Mouse (Mus musculus) olfactory bulb, adult 2 months (tissue): ENCODE data around the gene Guk1.

ENCODE experiments used
- CTCF ChIP-seq: fragments of 200-500 bp; IDR thresholded peaks from 2 replicates; pipeline ENCODE4 v1.5.1; 2012; ENCODE audit warnings: low read depth, mild to moderate bottlenecking, low read length, moderate library complexity; ENCODE audit not compliant: insufficient read depth
- POLR2A ChIP-seq: fragments of 200-500 bp; IDR thresholded peaks from 2 replicates; pipeline ENCODE4 v1.6.1; 2012; ENCODE audit warnings: mild to moderate bottlenecking, low read depth, low read length, moderate library complexity; ENCODE audit not compliant: insufficient read depth

GRCm38 (mm10) chr11:59218389-59218998 is 26.5 kb upstream of the Guk1 start:
- TF ChIP-seq POLR2A (no peak), CTCF (no peak)
